Comparison of ENCODE assay signal across 10 mouse cellular contexts in genomic region chr2:59471051-59471948, GRCm38 (mm10). TPM values are rescaled to one million over a fixed set of nuclear protein-coding genes. Genes with fewer than 3 reads are reported as not detected.
DNase-seq lines count a peak whose midpoint lies in the region; ATAC-seq and TF ChIP-seq lines count a peak whose summit lies in the region.
"Had no signal": no experiment of that assay in that cellular context is flagged by ENCODE, and none has a peak within 500 bp of the region (broad histone marks: within the 10 kb centered on the region; RNA-seq: fewer than 3 reads in every experiment).

No protein-coding gene starts in this region.

- H3K4me3 ChIP-seq in forebrain, postnatal 0 days (ENCODE audit: low read depth, low read length), result no peak overlapping the region
- no peak overlapping the region for H3K4me3 ChIP-seq in forebrain, embryonic 12.5 days (replicated peaks)
- H3K4me3 ChIP-seq in testis, adult 2 months (ENCODE audit: control insufficient read depth, low read depth, low read length), result peak overlapping the region; percentile 8
- no peak overlapping the region for H3K4me3 ChIP-seq in heart, postnatal 0 days (ENCODE audit: low read depth, low read length)

- H3K4me1 ChIP-seq in forebrain, postnatal 0 days (ENCODE audit: insufficient read depth), result no peaks in the 10 kb centered on the region
- peaks cover 6% of the 10 kb centered on the region for H3K4me1 ChIP-seq in forebrain, embryonic 12.5 days
- H3K4me1 ChIP-seq in testis, adult 2 months (ENCODE audit: control insufficient read depth, insufficient read depth, low read length), result peaks cover 2% of the 10 kb centered on the region; the same call in 1 of the 2 replicates
- H3K4me1 ChIP-seq in heart, postnatal 0 days (ENCODE audit: control insufficient read depth, insufficient read depth), result peaks cover 7% of the 10 kb centered on the region; the same call in 1 of the 2 replicates

- H3K36me3 ChIP-seq in forebrain, postnatal 0 days (ENCODE audit: insufficient read depth), result no peaks in the 10 kb centered on the region
- no peaks in the 10 kb centered on the region for H3K36me3 ChIP-seq in forebrain, embryonic 12.5 days (replicated peaks)
- no peaks in the 10 kb centered on the region for H3K36me3 ChIP-seq in testis, adult 2 months (ENCODE audit: control insufficient read depth, insufficient read depth, low read length)
- H3K36me3 ChIP-seq in heart, postnatal 0 days (replicated peaks; ENCODE audit: control insufficient read depth, insufficient read depth, low read length), result no peaks in the 10 kb centered on the region

- no peak overlapping the region for H3K9ac ChIP-seq in forebrain, postnatal 0 days
- H3K9ac ChIP-seq in forebrain, embryonic 12.5 days, result no peak overlapping the region
- no peak overlapping the region for H3K9ac ChIP-seq in heart, postnatal 0 days (replicated peaks; ENCODE audit: low read depth, low read length)

- 40% methylated on average over 15 of the region's 15 CpGs for WGBS in forebrain, postnatal 0 days
- WGBS in forebrain, embryonic 12.5 days, result 55% methylated on average over 15 of the region's 15 CpGs
- 36% methylated on average over 15 of the region's 15 CpGs for WGBS in heart, postnatal 0 days

- TF ChIP-seq EP300 in heart, postnatal 0 days (IDR thresholded peaks at IDR 0.05; ENCODE audit: low read depth), result no peak

- no peaks in the 10 kb centered on the region for H3K27me3 ChIP-seq in forebrain, postnatal 0 days (ENCODE audit: insufficient read depth, low read length)
- 0 out of 2 replicates have a peak, but pooled peaks cover 3% of the 10 kb centered on the region for H3K27me3 ChIP-seq in forebrain, embryonic 12.5 days
- no peaks in the 10 kb centered on the region for H3K27me3 ChIP-seq in testis, adult 2 months (ENCODE audit: control insufficient read depth, insufficient read depth, low read length)
- H3K27me3 ChIP-seq in heart, postnatal 0 days (ENCODE audit: control insufficient read depth, insufficient read depth, low read length), result no peaks in the 10 kb centered on the region
- H3K27me3 ChIP-seq: CH12.LX had no signal

- peak; percentile 8 for DNase-seq in forebrain, postnatal 0 days
- no peak for DNase-seq in testis, postnatal 14 days (ENCODE audit: low spot score)
- no peak for DNase-seq in heart, postnatal 0 days (ENCODE audit: low spot score)
- DNase-seq in lung, postnatal 36 days, result peak; percentile 43
- DNase-seq in thymus, postnatal 10 days (ENCODE audit: low spot score in 2 of 2), result no peak

- TF ChIP-seq POLR2A in testis, adult 2 months (IDR thresholded peaks at IDR 0.05; ENCODE audit: control insufficient read depth, low read depth, low read length), result no peak

- H3K9me3 ChIP-seq in forebrain, postnatal 0 days (ENCODE audit: low read length), result no peaks in the 10 kb centered on the region
- H3K9me3 ChIP-seq in forebrain, embryonic 12.5 days, result no peaks in the 10 kb centered on the region
- no peaks in the 10 kb centered on the region for H3K9me3 ChIP-seq in heart, postnatal 0 days (replicated peaks; ENCODE audit: control insufficient read depth, low read length)

- no peak for ATAC-seq in forebrain, postnatal 0 days
- no peak for ATAC-seq in forebrain, embryonic 12.5 days (ENCODE audit: low FRiP score)
- ATAC-seq in heart, postnatal 0 days (ENCODE audit: insufficient read depth, low read depth), result no peak
- ATAC-seq in erythroid progenitor cell, adult 5-6 weeks (replicated peaks; ENCODE audit: low FRiP score, poor library complexity, severe bottlenecking), result no peak

- H3K4me2 ChIP-seq in forebrain, postnatal 0 days (ENCODE audit: low read depth), result no peak overlapping the region
- no peak overlapping the region for H3K4me2 ChIP-seq in forebrain, embryonic 12.5 days
- H3K4me2 ChIP-seq in heart, postnatal 0 days (ENCODE audit: low read depth, low read length), result peak overlapping the region; percentile 8; the same call in 1 of the 2 replicates

- H3K27ac ChIP-seq in forebrain, postnatal 0 days (ENCODE audit: low read depth, low read length), result 0 out of 2 replicates have a peak overlapping the region, but pooled peaks have one; percentile 4
- H3K27ac ChIP-seq in forebrain, embryonic 12.5 days, result no peak overlapping the region
- H3K27ac ChIP-seq in testis, adult 2 months (ENCODE audit: control insufficient read depth, insufficient read depth, low read depth, low read length), result peak overlapping the region; percentile 43; the same call in 1 of the 2 replicates
- H3K27ac ChIP-seq in heart, postnatal 0 days (ENCODE audit: low read depth), result peak overlapping the region; percentile 12

- TF ChIP-seq CTCF in forebrain, postnatal 0 days (IDR thresholded peaks at IDR 0.05; ENCODE audit: low read depth), result no peak
- TF ChIP-seq CTCF in testis, adult 2 months (IDR thresholded peaks at IDR 0.05; ENCODE audit: control insufficient read depth, insufficient read depth, insufficient replicate concordance, low read depth, low read length), result no peak
- TF ChIP-seq CTCF in heart, postnatal 0 days (IDR thresholded peaks at IDR 0.05; ENCODE audit: low read depth), result no peak

RNA-seq across cellular contexts. Expression of gene Dapl1, which starts 13.2 kb away (rescaled TPM):
- total RNA-seq in forebrain, postnatal 0 days (2014; rRNA removed), result 1.00 TPM in 1 of 2 replicates, not detected in the other
- 2.2 and 2.3 TPM in 2 replicates for polyA plus RNA-seq in forebrain, postnatal 0 days (2015; fragmentation: Nextera tagmentation; extraction: Ambion mirVana)
- polyA plus RNA-seq in forebrain, embryonic 12.5 days (2016; fragmentation: Nextera tagmentation; extraction: Ambion mirVana), result 0.61 and 0.77 TPM in 2 replicates
- 3.5 and 4.8 TPM in 2 replicates for polyA plus RNA-seq in testis, adult 2 months (2012; rRNA removed)
- not detected in 2 replicates for total RNA-seq in heart, postnatal 0 days (2014; rRNA removed; ENCODE audit: low replicate concordance)
- polyA plus RNA-seq in heart, postnatal 0 days (2015; fragmentation: Nextera tagmentation; extraction: Ambion mirVana), result 1.2 and 1.9 TPM in 2 replicates
- 4.0 TPM in 1 of 2 replicates, not detected in the other for total RNA-seq in erythroid progenitor cell, adult 5-6 weeks (2015; ENCODE audit: low replicate concordance)
- total RNA-seq in erythroid progenitor cell, adult 5-6 weeks (2017; ENCODE audit: low replicate concordance), result not detected in 2 replicates
- total RNA-seq: CH12.LX; gastrocnemius, postnatal 4 days had no signal

Comparison
In these comparisons a context has a peak if more than half of its experiments do, and no peak if none do; other contexts are left out.
1. DNase-seq: peak in forebrain, postnatal 0 days (single experiment) and lung, postnatal 36 days (single experiment); none in testis, postnatal 14 days (single experiment), heart, postnatal 0 days (single experiment) and thymus, postnatal 10 days (0 of 2).